Mouse (Mus musculus) heart, postnatal 25 days (tissue): ENCODE results near the gene Cd320. TPM values are rescaled to one million over a fixed set of nuclear protein-coding genes. Genes with fewer than 3 reads are reported as not detected.
"Not testable (repeated sequence)": the region's sequence is repeated elsewhere in the genome, so short reads cannot be mapped to it uniquely, and the experiment has no call there.

Experiments used
- DNase-seq: peaks from one replicate; pipeline ENCODE4 v3.0.0; 2022; ENCODE audit warnings: low spot score
- intact Hi-C: fragments of 180-260 bp; cut with DNase I; formaldehyde crosslinking; loops from one replicate; pipeline ENCODE4 v1.15.1; 2025
- microRNA-seq: library from miRNA; unstranded; fragments of <30 nt; microRNA quantifications from one replicate; pipeline ENCODE4 v1.2.0, GENCODE M21; 2022
- total RNA-seq, 2 experiments: library from RNA; stranded (reverse); gene quantifications; 2 replicates each; pipeline ENCODE4 v1.2.3; 2021

The Cd320 gene
- total RNA-seq, 2 experiments from 2014 or later = 30.6 to 31.9 TPM

- DNase-seq, intact Hi-C loops: not testable (repeated sequence)
These were observed 49.0 kb downstream of the Cd320 start for GRCm38 (mm10) chr17:33891892-33892291.

DNA sequence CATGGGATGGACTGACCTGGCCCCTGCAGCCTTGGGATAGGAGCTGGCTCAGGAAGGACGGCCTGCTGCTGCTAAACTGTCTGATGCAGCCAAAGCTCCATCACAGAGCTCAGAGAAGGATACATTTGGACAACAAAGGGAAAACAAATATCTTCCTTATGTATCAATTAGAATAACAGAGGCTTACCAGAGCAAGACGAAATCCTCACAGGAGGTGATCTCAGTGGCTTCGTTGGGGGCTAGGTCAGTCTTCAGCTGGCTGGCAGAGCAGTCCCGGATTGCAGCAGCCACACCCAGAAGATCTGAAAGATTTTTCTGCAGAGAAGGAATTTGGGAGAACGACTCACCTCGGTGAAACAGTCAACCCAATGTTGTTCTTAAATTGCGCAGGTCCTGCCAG, 49.5 kb downstream of the Cd320 start:
- DNase-seq = no peak
- intact Hi-C loops = no loop called here

GRCm38 (mm10) chr17:33893011-33893410, 50.1 kb downstream of the Cd320 start:
- intact Hi-C loops, DNase-seq: not testable (repeated sequence)

DNA sequence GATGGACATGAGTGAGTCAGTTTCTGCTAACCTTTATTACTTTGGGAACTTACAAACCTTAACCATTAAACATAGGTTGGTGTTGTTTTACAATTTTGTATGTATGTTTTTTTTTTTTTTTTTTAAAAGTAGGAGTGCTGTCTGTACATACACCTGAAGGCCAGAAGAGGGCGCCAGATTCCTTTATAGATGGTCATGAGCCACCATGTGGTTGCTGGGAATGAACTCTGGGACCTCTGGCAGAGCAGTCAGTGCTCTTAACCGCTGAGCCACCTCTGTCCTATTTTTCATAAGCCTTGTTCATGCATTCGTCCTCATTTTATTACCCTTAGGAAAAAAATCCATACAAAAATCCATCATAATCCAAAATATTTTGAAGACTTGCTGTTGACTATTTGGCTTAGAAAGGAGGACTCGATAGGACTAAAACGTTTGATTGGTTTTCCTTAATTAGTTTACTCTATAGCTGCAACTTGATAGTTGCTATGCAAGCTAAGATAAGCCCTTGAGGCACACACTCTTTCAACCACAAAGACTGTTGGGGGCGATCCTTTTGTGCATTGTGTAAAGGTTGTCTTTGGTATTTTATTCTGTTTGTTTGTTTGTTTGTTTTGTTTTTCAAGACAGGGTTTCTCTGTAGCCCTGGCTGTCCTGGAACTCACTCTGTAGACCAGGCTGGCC, 54.4 kb downstream of the Cd320 start:
- DNase-seq = no peak
- intact Hi-C loops = loop anchor here (2.0 kb wide), 1 partner anchor 24 kb away; no protein-coding TSS in a partner anchor

DNA sequence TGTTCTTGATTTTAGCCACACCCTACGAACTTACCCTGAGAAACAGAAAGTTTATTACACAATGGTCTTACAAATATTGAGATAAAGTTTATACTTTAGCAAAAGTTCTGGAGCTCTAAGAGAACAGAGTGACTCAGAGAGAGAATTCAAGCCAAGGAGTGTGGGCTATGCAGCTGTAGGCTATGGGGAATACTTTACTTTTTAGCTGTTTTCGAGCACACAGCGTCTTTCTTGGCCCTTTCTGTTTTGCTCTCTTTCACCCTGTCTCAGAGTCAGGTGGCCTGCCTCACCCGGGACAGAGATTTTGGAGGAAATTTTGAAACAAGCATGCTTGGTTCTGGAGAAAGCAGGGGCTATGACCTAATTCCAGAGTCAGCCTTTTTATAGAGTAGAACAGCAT, 55.3 kb downstream of the Cd320 start:
- intact Hi-C loops, DNase-seq: not testable (repeated sequence)

Small RNAs within 50 kb of the gene (microRNA-seq; reads per million reads assigned to microRNA genes)
- not detected for gene Gm27740

Other genes starting within 250 kb of the Cd320 start
- 10 to 100 TPM in 1 of 2 experiments, 1 to 10 TPM in 1; 9.7 to 11.4 TPM for gene Zfp414, start 214.0 kb upstream of the Cd320 start, total RNA-seq
- gene Pram1, start 205.0 kb upstream of the Cd320 start, total RNA-seq = under 1 TPM in 1 of 2 experiments, not detected in 1; 0.34 TPM
- gene Hnrnpm, start 156.2 kb upstream of the Cd320 start, total RNA-seq = 100 to 1,000 TPM in 1 of 2 experiments, 10 to 100 TPM in 1; 89.2 to 106 TPM
- 100 to 1,000 TPM; 143 to 160 TPM for gene March2, start 124.4 kb upstream of the Cd320 start, total RNA-seq
- 100 to 1,000 TPM; 239 to 261 TPM for gene Rab11b, start 82.6 kb upstream of the Cd320 start, total RNA-seq
- 10 to 100 TPM in 1 of 2 experiments, 1 to 10 TPM in 1; 8.4 to 21.7 TPM for gene Angptl4, start 61.3 kb upstream of the Cd320 start, total RNA-seq
- 10 to 100 TPM; 55.0 to 69.3 TPM for gene Kank3, start 32.6 kb upstream of the Cd320 start, total RNA-seq
- gene Rps28, start 18.5 kb upstream of the Cd320 start, total RNA-seq = 100 to 1,000 TPM; 707 to 763 TPM
- gene Ndufa7, start 18.5 kb upstream of the Cd320 start, total RNA-seq = 100 to 1,000 TPM; 599 to 648 TPM
- not detected for gene Gm7029, start 30.7 kb downstream of the Cd320 start, total RNA-seq
- gene Kifc1, start 47.6 kb downstream of the Cd320 start, total RNA-seq = 1 to 10 TPM; 1.4 to 1.8 TPM
- not detected for gene Platr17, start 62.0 kb downstream of the Cd320 start, total RNA-seq
- 10 to 100 TPM; 14.3 to 17.5 TPM for gene Daxx, start 66.3 kb downstream of the Cd320 start, total RNA-seq
- gene Tapbp, start 72.8 kb downstream of the Cd320 start, total RNA-seq = 100 to 1,000 TPM in 1 of 2 experiments, 10 to 100 TPM in 1; 93.5 to 104 TPM
- 10 to 100 TPM; 15.5 to 19.4 TPM for gene Zbtb22, start 72.8 kb downstream of the Cd320 start, total RNA-seq
- gene Rgl2, start 86.5 kb downstream of the Cd320 start, total RNA-seq = 10 to 100 TPM; 38.2 to 44.6 TPM
- gene Pfdn6, start 97.3 kb downstream of the Cd320 start, total RNA-seq = 10 to 100 TPM; 70.7 to 77.3 TPM
- 10 to 100 TPM in 1 of 2 experiments, 1 to 10 TPM in 1; 9.3 to 10.2 TPM for gene Wdr46, start 97.6 kb downstream of the Cd320 start, total RNA-seq
- 1 to 10 TPM; 1.7 to 1.9 TPM for gene B3galt4, start 108.4 kb downstream of the Cd320 start, total RNA-seq
- gene Vps52, start 112.7 kb downstream of the Cd320 start, total RNA-seq = 10 to 100 TPM; 39.2 to 39.4 TPM
- gene Rps18, start 112.9 kb downstream of the Cd320 start, total RNA-seq = 100 to 1,000 TPM; 408 to 435 TPM
- 10 to 100 TPM; 59.9 to 88.2 TPM for gene H2-K1, start 157.3 kb downstream of the Cd320 start, total RNA-seq
- gene Ring1, start 181.6 kb downstream of the Cd320 start, total RNA-seq = 10 to 100 TPM; 12.6 to 13.2 TPM
- 100 to 1,000 TPM in 1 of 2 experiments, 10 to 100 TPM in 1; 98.1 to 100 TPM for gene H2-Ke6, start 185.0 kb downstream of the Cd320 start, total RNA-seq
- gene Slc39a7, start 188.6 kb downstream of the Cd320 start, total RNA-seq = 10 to 100 TPM; 60.4 to 61.3 TPM
- 10 to 100 TPM; 40.5 to 42.1 TPM for gene Rxrb, start 188.7 kb downstream of the Cd320 start, total RNA-seq
- gene Col11a2, start 196.3 kb downstream of the Cd320 start, total RNA-seq = 1 to 10 TPM; 1.1 to 2.2 TPM
- gene H2-Oa, start 249.2 kb downstream of the Cd320 start, total RNA-seq = not detected